10 mouse cellular contexts compared by ENCODE assay signal in genomic region chr14:121247287-121247686, GRCm38 (mm10).
DNase-seq lines count a peak whose midpoint lies in the region; ATAC-seq and TF ChIP-seq lines count a peak whose summit lies in the region.
"Had no signal": no experiment of that assay in that cellular context is flagged by ENCODE, and none has a peak within 500 bp of the region (broad histone marks: within the 10 kb centered on the region; RNA-seq: fewer than 3 reads in every experiment).

No protein-coding gene starts in this region.

- H3K4me2 ChIP-seq in heart, embryonic 16.5 days (ENCODE audit: low read depth, low read length) = no peak overlapping the region
- H3K4me2 ChIP-seq: lung, embryonic 15.5 days had no signal

- H3K4me3 ChIP-seq in heart, embryonic 16.5 days (ENCODE audit: low read length) = no peak overlapping the region
- no peak overlapping the region for H3K4me3 ChIP-seq in heart, adult 2 months
- H3K4me3 ChIP-seq in thymus, adult 2 months (ENCODE audit: control insufficient read depth, insufficient read depth, low read length) = no peak overlapping the region
- H3K4me3 ChIP-seq: lung, embryonic 15.5 days had no signal

- peaks cover 25% of the 10 kb centered on the region for H3K4me1 ChIP-seq in heart, embryonic 16.5 days (ENCODE audit: control insufficient read depth, insufficient read depth, low read length)
- H3K4me1 ChIP-seq in heart, adult 2 months (ENCODE audit: control insufficient read depth, insufficient read depth, low read length) = 0 out of 2 replicates have a peak, but pooled peaks cover 1% of the 10 kb centered on the region
- H3K4me1 ChIP-seq in thymus, adult 2 months (replicated peaks; ENCODE audit: control insufficient read depth, insufficient read depth, low read length) = no peaks in the 10 kb centered on the region

- no peak for DNase-seq in heart, adult 2 months
- peak; percentile 29 for DNase-seq in retina, embryonic 14.5 days (ENCODE audit: low spot score)
- no peak for DNase-seq in retina, postnatal 1 day
- peak; percentile 40 for DNase-seq in fibroblast of lung, adult 2 months (ENCODE audit: low read depth)
- no peak for DNase-seq in frontal cortex, adult 2 months (ENCODE audit: extremely low spot score in 1 of 2, low spot score in 1 of 2)
- DNase-seq in urinary bladder, postnatal 25 days (ENCODE audit: low spot score) = no peak
- DNase-seq in thymus, adult 2 months = no peak
- DNase-seq: thymus, postnatal 4 days had no signal

- H3K79me2 ChIP-seq in heart, adult 2 months (replicated peaks; ENCODE audit: control insufficient read depth, insufficient read depth, low read length) = no peaks in the 10 kb centered on the region

- ATAC-seq in heart, embryonic 16.5 days (replicated peaks; ENCODE audit: extremely low read depth, insufficient read depth, low FRiP score) = no peak

- H3K27ac ChIP-seq in heart, embryonic 16.5 days (ENCODE audit: low read length) = peak overlapping the region; percentile 11; the same call in 1 of the 2 replicates
- no peak overlapping the region for H3K27ac ChIP-seq in heart, adult 2 months
- H3K27ac ChIP-seq in thymus, adult 2 months (ENCODE audit: control insufficient read depth, insufficient read depth, low read length) = no peak overlapping the region
- H3K27ac ChIP-seq: lung, embryonic 15.5 days had no signal

- H3K9me3 ChIP-seq in heart, embryonic 16.5 days (replicated peaks; ENCODE audit: control insufficient read depth, low read length) = no peaks in the 10 kb centered on the region
- H3K9me3 ChIP-seq: lung, embryonic 15.5 days had no signal

- no peak for TF ChIP-seq POLR2A in heart, adult 2 months (IDR thresholded peaks at IDR 0.05; ENCODE audit: insufficient read depth, low read depth, low read length)
- TF ChIP-seq POLR2A in thymus, adult 2 months (IDR thresholded peaks at IDR 0.05; ENCODE audit: control insufficient read depth, extremely low read depth, insufficient read depth, low read length, poor library complexity) = no peak

- 55% methylated on average over 7 of the region's 7 CpGs for WGBS in heart, embryonic 16.5 days
- 76% methylated on average over 7 of the region's 7 CpGs for WGBS in heart, adult 2 months
- 96% methylated on average over 7 of the region's 7 CpGs for WGBS in thymus, adult 2 months

- no peaks in the 10 kb centered on the region for H3K27me3 ChIP-seq in heart, embryonic 16.5 days (ENCODE audit: control insufficient read depth, insufficient read depth, low read length)
- H3K27me3 ChIP-seq in heart, adult 2 months (ENCODE audit: control insufficient read depth, insufficient read depth, low read length) = no peaks in the 10 kb centered on the region
- H3K27me3 ChIP-seq in thymus, adult 2 months (ENCODE audit: control insufficient read depth, insufficient read depth, low read length) = no peaks in the 10 kb centered on the region
- H3K27me3 ChIP-seq: lung, embryonic 15.5 days had no signal

- intact Hi-C loops in heart, adult 2 months (cut with DNase I) = no loop called here

- H3K36me3 ChIP-seq in heart, embryonic 16.5 days (ENCODE audit: control insufficient read depth, insufficient read depth) = peaks cover 18% of the 10 kb centered on the region
- H3K36me3 ChIP-seq in heart, adult 2 months (ENCODE audit: control insufficient read depth, insufficient read depth, low read length) = no peaks in the 10 kb centered on the region
- H3K36me3 ChIP-seq in thymus, adult 2 months (ENCODE audit: control insufficient read depth, insufficient read depth, low read length) = no peaks in the 10 kb centered on the region

- TF ChIP-seq CTCF in heart, adult 2 months (IDR thresholded peaks at IDR 0.05) = no peak
- no peak for TF ChIP-seq CTCF in thymus, adult 2 months (IDR thresholded peaks at IDR 0.05; ENCODE audit: borderline replicate concordance, control insufficient read depth, extremely low read depth, insufficient read depth, low read length, poor library complexity)

- TF ChIP-seq EP300 in heart, adult 2 months (IDR thresholded peaks at IDR 0.05; ENCODE audit: insufficient read depth, low read depth, low read length) = no peak

- no peak overlapping the region for H3K9ac ChIP-seq in heart, embryonic 16.5 days (ENCODE audit: low read length)
- no peak overlapping the region for H3K9ac ChIP-seq in heart, adult 2 months (ENCODE audit: low read depth, low read length)
- H3K9ac ChIP-seq: lung, embryonic 15.5 days had no signal

Comparison
In these comparisons a context has a peak if more than half of its experiments do, and no peak if none do; other contexts are left out.
1. DNase-seq: peak in retina, embryonic 14.5 days (single experiment) and fibroblast of lung, adult 2 months (single experiment); none in heart, adult 2 months (0 of 2), retina, postnatal 1 day (single experiment), frontal cortex, adult 2 months (0 of 2), urinary bladder, postnatal 25 days (single experiment) and thymus, adult 2 months (single experiment).